Mouse (Mus musculus): ENCODE results near the gene Usp43. TPM values are rescaled to one million over a fixed set of nuclear protein-coding genes. Genes with fewer than 3 reads are reported as not detected.

Usp43 gene
- polyA plus RNA-seq (2015; fragmentation: Illumina TruSeq; extraction: RNeasy Lipid Tissue Mini Kit (QIAGEN cat#74804); ENCODE audit: low read depth, low replicate concordance), result 2.0 TPM

GRCm38 (mm10) chr11:67921827-67922754 lies at the start of gene Usp43:
TSS of gene Usp43 (minus strand) at chr11:67922153.

DNA sequence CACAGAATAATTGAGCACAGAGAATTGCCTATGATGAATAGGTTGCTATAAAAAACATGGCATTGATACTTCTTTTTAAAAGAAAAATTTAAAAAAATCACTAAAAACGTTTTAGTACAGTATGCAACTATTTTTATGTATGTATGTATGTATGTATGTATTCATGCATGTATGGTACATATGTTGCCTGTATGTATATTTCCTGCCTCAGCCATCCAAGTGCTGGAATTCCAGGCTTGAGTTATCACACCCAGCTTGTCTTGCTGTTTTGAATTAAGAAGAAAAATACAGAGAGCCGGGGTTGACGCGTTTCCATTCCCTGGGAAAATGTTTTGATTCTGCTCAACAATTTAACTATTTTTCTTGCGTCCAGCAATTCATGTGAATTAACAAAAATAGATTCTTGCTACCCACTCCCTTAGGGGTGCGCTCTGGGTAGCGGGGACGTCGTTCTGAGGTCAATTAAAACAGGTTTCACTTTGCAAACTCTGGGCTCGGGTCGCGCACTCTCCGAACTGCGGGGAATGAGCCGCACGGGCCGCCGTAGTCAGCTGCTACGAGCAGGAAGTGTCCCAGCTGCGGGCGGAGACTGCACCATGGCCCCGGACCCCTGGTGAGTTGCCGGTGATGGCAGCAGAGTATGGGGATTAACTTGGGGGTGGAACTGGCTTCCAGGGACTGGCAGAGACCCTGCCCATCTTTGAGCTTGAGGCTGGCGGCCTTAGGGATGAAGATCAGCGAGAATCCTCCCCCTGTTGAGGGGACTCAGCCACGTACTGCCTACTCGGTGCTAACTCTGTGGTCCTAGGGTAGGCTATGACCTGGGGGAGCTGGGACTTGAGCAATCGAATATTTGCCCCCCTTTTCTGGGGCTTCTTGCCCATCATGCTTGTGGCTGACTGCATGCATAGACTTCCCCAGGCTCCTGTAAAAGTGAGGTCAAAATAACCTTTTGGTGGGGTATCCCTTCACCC lies 44.2 kb upstream of the Usp43 start, which contains the start of gene Stx8:
TSS of gene Stx8 (plus strand) at position 289 of the 974 bp plus-strand sequence.

GRCm38 (mm10) chr11:67965242-67965883 lies 43.4 kb upstream of the Usp43 start, which contains the start of gene Cfap52:
TSS of gene Cfap52 (minus strand) at chr11:67965651.

Other genes with a start within 250 kb of the Usp43 start
- 0.94 TPM for gene Rcvrn, start 226.8 kb downstream of the Usp43 start, polyA plus RNA-seq (2015; fragmentation: Illumina TruSeq; extraction: RNeasy Lipid Tissue Mini Kit (QIAGEN cat#74804); ENCODE audit: low read depth, low replicate concordance)
- gene Glp2r, start 151.0 kb downstream of the Usp43 start, polyA plus RNA-seq (2015; fragmentation: Illumina TruSeq; extraction: RNeasy Lipid Tissue Mini Kit (QIAGEN cat#74804); ENCODE audit: low read depth, low replicate concordance), result 1.4 TPM
- not detected for gene Gsg1l2, start 147.5 kb downstream of the Usp43 start, polyA plus RNA-seq (2015; fragmentation: Illumina TruSeq; extraction: RNeasy Lipid Tissue Mini Kit (QIAGEN cat#74804); ENCODE audit: low read depth, low replicate concordance)
- not detected for gene Dhrs7c, start 124.0 kb downstream of the Usp43 start, polyA plus RNA-seq (2015; fragmentation: Illumina TruSeq; extraction: RNeasy Lipid Tissue Mini Kit (QIAGEN cat#74804); ENCODE audit: low read depth, low replicate concordance)
- gene Cfap52, start 43.5 kb upstream of the Usp43 start, polyA plus RNA-seq (2015; fragmentation: Illumina TruSeq; extraction: RNeasy Lipid Tissue Mini Kit (QIAGEN cat#74804); ENCODE audit: low read depth, low replicate concordance), result 2.5 TPM
- gene Stx8, start 44.0 kb upstream of the Usp43 start, polyA plus RNA-seq (2015; fragmentation: Illumina TruSeq; extraction: RNeasy Lipid Tissue Mini Kit (QIAGEN cat#74804); ENCODE audit: low read depth, low replicate concordance), result 46.4 TPM

Data from brain, adult 10 weeks (tissue).